Mouse (Mus musculus) embryonic stem cell, embryonic (primary cell): ENCODE measurements around the gene Cnnm2.

ENCODE experiments used
- CTCF ChIA-PET, 4 experiments: fragments of 300-600 bp in 2 of 4; fragments of 350-600 bp in 2 of 4; sonication (Branson Sonifier 250); formaldehyde crosslinking; loops; one replicate each; lab custom pipeline; 2022; ENCODE audit warnings: inconsistent platforms in 2 of 4; lab: Charles Lee
- POLR2A ChIA-PET, 4 experiments: fragments of 300-600 bp in 2 of 4; fragments of 350-600 bp in 2 of 4; sonication (Branson Sonifier 250); formaldehyde crosslinking; loops; one replicate each; lab custom pipeline; 2022; ENCODE audit warnings: antibody characterized with exemption in 4 of 4, inconsistent platforms in 1 of 4; lab: Charles Lee

Cnnm2 gene

DNA sequence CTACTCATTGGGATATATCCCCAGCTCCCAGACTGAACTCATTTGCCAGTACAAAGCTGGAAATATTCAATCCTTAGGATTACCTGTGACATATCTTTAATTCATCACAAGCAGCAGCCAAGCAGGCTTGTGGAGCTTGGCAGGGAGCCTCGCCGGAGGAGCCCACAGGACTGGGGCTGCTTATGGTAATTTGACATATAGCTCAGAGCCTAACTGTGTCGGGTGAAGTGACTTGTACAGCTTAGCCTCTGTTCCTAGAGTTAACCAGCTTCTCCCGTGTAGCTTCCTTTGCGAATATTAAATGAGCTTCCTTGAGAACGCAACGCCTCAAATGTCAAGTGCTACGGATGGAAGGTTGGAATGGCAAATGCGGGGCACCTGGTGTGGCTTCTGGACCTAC, 16.7 kb upstream of the Cnnm2 start:
- CTCF ChIA-PET = interaction anchor here in 2 of 4 experiments (0.6 to 1.1 kb wide), 4 partner anchors 46 to 305 kb away, joined by 3 to 8 read pairs (median 4); no protein-coding TSS in a partner anchor
- POLR2A ChIA-PET = interaction anchor here in 2 of 4 experiments (0.6 to 1.3 kb wide), 2 partner anchors 38 to 182 kb away, joined by 3 read pairs; partner anchors contain the start of gene As3mt (in 1 of the 2)

GRCm38 (mm10) chr19:46747799-46748198, 13.6 kb upstream of the Cnnm2 start:
- CTCF ChIA-PET = interaction anchor here in 1 of 4 experiments (0.8 kb wide), 1 partner anchor 54 kb away, joined by 3 read pairs; no protein-coding TSS in a partner anchor

GRCm38 (mm10) chr19:46752235-46752634, 9.2 kb upstream of the Cnnm2 start:
- POLR2A ChIA-PET = interaction anchor here in 1 of 4 experiments (1.3 kb wide), 1 partner anchor 9 kb away, joined by 4 read pairs; the partner anchor contains the start of gene Cnnm2
- CTCF ChIA-PET = interaction anchor here (0.6 to 1.8 kb wide), 6 partner anchors 11 to 164 kb away, joined by 3 to 6 read pairs (median 3); no protein-coding TSS in a partner anchor

More at GRCm38 (mm10) chr19:46747799-46748198, 13.6 kb upstream of the Cnnm2 start:
- POLR2A ChIA-PET = interaction anchor here in 2 of 4 experiments (0.6 to 1.3 kb wide), 2 partner anchors 12 to 90 kb away, joined by 3 to 4 read pairs; no protein-coding TSS in a partner anchor

DNA sequence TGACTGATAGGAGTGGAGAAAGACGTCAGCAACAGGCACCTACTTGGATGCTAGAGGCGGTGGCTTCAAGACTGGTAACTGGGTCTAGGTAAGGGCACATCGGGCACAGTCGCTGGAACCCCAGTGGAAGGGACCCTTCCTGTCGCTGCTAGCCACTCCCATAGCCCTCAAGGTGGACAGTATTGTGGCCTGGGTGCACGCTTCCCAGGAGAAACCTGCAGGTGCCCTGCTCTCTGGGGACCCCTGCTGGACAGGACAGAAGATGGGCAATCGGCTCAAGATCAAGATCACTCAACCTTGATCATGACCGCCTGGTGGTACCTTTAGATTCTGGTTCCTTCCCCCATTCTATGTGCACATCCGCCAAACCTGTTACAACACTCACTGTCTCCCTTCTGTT, 6.3 kb upstream of the Cnnm2 start:
- ChIA-PET POLR2A (interaction anchor here in 3 of 4 experiments (0.6 to 1.2 kb wide), 7 partner anchors 9 to 1919 kb away, joined by 3 to 5 read pairs (median 3); no protein-coding TSS in a partner anchor), CTCF (interaction anchor here (0.6 to 1.0 kb wide), 6 partner anchors 63 to 167 kb away, joined by 3 to 9 read pairs (median 3); no protein-coding TSS in a partner anchor)

DNA sequence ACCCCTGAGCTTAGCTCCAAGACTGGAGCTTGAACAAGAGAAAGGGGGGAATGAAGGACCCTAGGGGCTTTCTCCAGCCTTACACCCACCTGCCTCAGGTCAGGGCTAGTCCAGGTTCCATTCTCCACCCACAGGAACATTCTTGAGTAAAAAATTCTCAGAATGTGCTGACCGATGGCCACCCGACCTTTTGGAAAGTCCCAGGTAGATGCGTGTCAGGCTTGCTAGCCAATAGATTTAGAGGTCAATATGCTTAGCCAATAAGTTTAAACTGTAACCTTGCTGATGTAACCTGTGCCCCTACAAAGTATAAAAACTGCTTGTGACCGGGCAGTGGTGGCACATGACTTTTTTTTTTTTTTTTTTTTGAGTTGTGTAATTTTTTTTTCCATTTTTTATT, 5.2 kb upstream of the Cnnm2 start:
- POLR2A ChIA-PET = interaction anchor here in 1 of 4 experiments (0.5 to 0.9 kb wide), 2 partner anchors 19 to 192 kb away, joined by 3 read pairs; no protein-coding TSS in a partner anchor

DNA sequence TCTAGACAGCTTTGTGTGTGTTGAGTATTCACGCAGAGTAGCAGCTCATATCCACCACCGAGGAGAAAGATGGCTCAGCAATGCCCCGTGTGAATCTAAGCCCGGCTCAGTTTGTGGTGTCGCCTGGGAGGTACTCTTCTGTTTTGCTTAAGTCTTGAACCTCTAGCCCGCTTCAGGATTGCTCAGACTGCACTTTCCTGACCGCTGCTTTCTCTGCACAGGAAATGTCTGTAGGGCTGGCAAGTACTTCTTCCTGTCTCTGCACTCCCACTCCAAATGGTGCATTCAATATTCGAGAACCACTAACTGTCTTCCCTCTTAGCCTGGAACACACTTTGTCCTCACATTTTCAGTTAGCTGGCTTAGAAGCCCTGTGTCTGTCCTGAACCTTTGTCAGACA, 2.3 kb upstream of the Cnnm2 start:
- ChIA-PET POLR2A (interaction anchor here (0.6 to 3.7 kb wide), 11 partner anchors 11 to 366 kb away, joined by 3 to 42 read pairs (median 3); no protein-coding TSS in a partner anchor), CTCF (interaction anchor here (0.6 to 4.9 kb wide), 10 partner anchors 77 to 1002 kb away, joined by 3 to 72 read pairs (median 10); no protein-coding TSS in a partner anchor)

More for the DNA sequence above, 5.2 kb upstream of the Cnnm2 start:
- CTCF ChIA-PET = interaction anchor here in 2 of 4 experiments (0.7 to 0.9 kb wide), 3 partner anchors 11 to 114 kb away, joined by 3 read pairs; no protein-coding TSS in a partner anchor

- ChIA-PET POLR2A (interaction anchor here (0.6 to 4.0 kb wide), 42 partner anchors 8 to 520 kb away, joined by 3 to 42 read pairs (median 5); partner anchors contain the start of genes Taf5 (in 2 of the 4) and Sufu (in 1 of the 4)), CTCF (interaction anchor here (0.5 to 4.9 kb wide), 37 partner anchors 9 to 573 kb away, joined by 3 to 72 read pairs (median 4); partner anchors contain the start of gene Neurl1a (in 1 of the 4))
These were observed 1.5 kb upstream of the Cnnm2 start for GRCm38 (mm10) chr19:46759909-46760308.

DNA sequence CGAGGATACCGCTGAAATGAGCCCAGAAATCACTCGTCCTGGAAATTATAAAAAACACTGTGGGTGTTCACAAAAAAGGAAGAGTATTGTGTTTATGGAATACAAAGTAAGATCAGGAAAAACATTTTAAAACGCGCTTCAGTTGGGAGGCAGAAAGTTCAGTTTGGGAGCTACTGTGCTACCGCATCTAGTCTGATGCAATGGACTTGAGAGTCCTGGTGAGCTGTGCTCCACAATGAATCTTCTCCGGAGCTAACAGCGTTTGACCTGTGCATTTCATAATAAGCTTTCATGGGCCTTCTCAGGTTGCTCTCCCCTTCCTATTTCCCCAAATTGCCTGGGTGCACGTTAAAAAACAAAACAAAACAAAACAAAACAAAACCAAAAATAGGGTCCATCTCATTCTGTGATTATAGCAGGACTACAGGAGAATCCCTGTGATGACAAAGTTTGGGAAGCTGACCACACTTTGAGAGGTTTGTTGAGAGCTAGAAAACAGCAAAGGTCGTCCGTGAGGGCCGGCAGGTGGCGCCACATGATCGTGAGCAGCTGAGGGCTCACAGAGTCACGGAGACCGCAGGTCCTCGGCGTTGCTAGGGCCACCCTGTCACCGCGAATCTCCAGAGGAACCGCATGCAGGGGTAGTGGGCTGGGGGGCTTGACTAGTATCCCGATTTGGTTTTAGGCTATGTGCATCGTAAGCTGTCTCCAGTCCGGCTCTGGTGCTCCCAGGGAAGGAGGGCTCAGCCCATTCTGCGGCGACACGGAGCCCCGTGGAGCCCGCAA, 828 bp upstream of the Cnnm2 start:
- ChIA-PET CTCF (interaction anchor here (0.5 to 4.9 kb wide), 68 partner anchors 9 to 737 kb away, joined by 3 to 72 read pairs (median 4); partner anchors contain the start of genes Neurl1a (in 1 of the 4), Sufu (in 1 of the 4) and Wbp1l (in 1 of the 4)), POLR2A (interaction anchor here (0.6 to 4.0 kb wide), 80 partner anchors 9 to 519 kb away, joined by 3 to 42 read pairs (median 4); partner anchors contain the start of genes Taf5 (in 3 of the 4), Ina (in 2 of the 4), Nt5c2 (in 2 of the 4) and Cyp17a1 (in 1 of the 4))

DNA sequence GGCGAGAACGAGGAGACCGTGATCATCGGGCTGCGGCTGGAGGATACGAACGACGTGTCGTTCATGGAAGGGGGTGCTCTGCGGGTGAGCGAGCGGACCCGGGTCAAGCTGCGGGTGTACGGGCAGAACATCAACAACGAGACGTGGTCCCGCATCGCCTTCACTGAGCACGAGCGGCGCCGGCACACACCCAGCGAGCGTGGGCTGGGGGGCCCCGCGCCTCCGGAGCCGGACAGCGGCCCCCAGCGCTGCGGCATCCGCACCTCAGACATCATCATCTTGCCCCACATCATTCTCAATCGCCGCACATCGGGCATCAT, 535 bp downstream of the Cnnm2 start:
- CTCF ChIA-PET = interaction anchor here in 3 of 4 experiments (1.0 to 4.9 kb wide), 7 partner anchors 87 to 281 kb away, joined by 3 to 72 read pairs (median 26); no protein-coding TSS in a partner anchor
- POLR2A ChIA-PET = interaction anchor here in 3 of 4 experiments (0.5 to 4.0 kb wide), 45 partner anchors 10 to 464 kb away, joined by 3 to 42 read pairs (median 4); partner anchors contain the start of genes Taf5 (in 2 of the 3), Ina (in 1 of the 3), Nt5c2 (in 1 of the 3) and Sfxn2 (in 1 of the 3)

- ChIA-PET CTCF (interaction anchor here in 3 of 4 experiments (0.5 to 4.1 kb wide), 3 partner anchors 16 to 115 kb away, joined by 3 to 26 read pairs (median 11); no protein-coding TSS in a partner anchor), POLR2A (interaction anchor here in 3 of 4 experiments (0.6 to 4.0 kb wide), 34 partner anchors 9 to 465 kb away, joined by 3 to 42 read pairs (median 4); partner anchors contain the start of genes Taf5 (in 2 of the 3) and Wbp1l (in 1 of the 3))
These were observed 1.0 kb downstream of the Cnnm2 start for GRCm38 (mm10) chr19:46762291-46762991.

DNA sequence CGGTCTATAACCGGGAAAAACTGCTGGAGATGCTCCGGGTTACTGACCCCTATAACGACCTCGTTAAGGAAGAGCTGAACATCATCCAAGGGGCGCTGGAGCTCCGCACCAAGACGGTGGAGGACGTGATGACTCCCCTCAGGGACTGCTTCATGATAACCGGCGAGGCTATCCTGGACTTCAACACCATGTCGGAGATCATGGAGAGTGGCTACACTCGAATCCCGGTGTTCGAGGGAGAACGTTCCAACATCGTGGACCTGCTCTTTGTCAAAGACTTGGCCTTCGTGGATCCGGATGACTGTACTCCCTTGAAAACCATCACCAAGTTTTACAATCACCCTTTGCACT, 1.6 kb downstream of the Cnnm2 start:
- ChIA-PET CTCF (interaction anchor here in 2 of 4 experiments (0.5 to 0.6 kb wide), 2 partner anchors 17 to 224 kb away, joined by 3 to 4 read pairs; no protein-coding TSS in a partner anchor), POLR2A (interaction anchor here in 2 of 4 experiments (0.5 to 4.0 kb wide), 11 partner anchors 9 to 263 kb away, joined by 3 to 35 read pairs (median 6); no protein-coding TSS in a partner anchor)

- CTCF ChIA-PET = interaction anchor here in 1 of 4 experiments (0.6 kb wide), 1 partner anchor 223 kb away, joined by 4 read pairs; no protein-coding TSS in a partner anchor
- POLR2A ChIA-PET = interaction anchor here in 2 of 4 experiments (0.5 to 4.0 kb wide), 9 partner anchors 9 to 263 kb away, joined by 3 to 35 read pairs (median 4); no protein-coding TSS in a partner anchor
These were observed 2.0 kb downstream of the Cnnm2 start for GRCm38 (mm10) chr19:46763356-46763755.

DNA sequence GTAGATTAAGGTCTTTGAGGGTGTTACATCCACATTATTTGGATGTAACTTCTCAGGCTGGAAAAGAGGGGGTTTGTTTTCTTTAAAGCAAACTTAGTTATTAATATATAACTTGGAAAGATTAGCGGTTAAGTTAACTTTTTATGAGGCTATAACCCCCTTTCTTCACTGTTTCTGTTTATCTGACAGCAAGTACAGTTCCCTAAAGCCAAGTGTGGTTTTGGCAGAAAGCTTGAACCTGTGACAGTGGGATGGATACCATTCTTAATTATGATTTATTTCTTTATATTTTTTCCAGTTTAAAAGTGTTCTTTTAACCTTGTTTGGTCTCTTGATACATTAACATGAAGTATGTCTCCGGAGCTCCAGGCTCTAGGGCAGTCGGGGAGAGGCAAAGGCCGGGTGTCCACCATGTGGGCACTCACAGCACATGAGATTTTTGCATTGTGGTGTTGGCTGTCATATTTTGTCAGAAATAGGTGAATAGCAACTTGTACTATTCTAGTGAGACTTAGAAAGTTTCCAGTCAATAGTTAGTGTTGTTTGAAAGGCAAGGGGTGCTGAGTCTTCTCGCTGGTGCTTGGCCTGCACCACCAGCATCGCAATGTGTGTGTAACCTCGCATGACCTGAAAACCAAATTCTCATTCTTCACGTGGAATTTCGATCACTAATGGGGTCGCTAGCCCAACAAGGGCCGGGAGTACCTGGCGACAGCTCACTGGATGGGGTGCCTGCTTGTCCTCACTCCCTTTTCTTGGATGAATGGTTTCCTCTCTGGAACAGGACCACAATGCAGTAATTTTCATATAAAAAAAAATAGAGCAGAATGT, 2.8 kb downstream of the Cnnm2 start:
- ChIA-PET CTCF (interaction anchor here in 1 of 4 experiments (0.6 to 1.4 kb wide), 3 partner anchors 105 to 253 kb away, joined by 3 to 4 read pairs (median 3); no protein-coding TSS in a partner anchor), POLR2A (interaction anchor here in 3 of 4 experiments (0.5 to 1.0 kb wide), 7 partner anchors 9 to 246 kb away, joined by 3 to 4 read pairs (median 3); no protein-coding TSS in a partner anchor)

DNA sequence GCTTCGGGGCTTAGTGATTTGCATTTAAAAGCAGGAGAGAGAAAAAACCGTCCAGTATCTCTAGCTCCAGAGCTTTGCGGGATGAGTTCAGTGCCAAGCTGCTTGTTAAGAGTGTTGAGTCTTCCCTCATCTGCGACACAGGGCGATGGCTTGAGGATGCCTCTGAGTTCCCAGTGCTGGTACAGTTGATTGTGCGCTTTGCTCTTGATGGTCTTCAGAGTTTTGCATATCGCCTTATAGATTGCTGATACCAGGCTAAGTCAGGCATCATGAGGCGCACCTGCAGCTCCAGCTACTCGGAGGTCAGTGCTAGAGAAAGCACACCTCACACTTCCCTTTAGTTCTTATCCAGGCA, 3.3 kb downstream of the Cnnm2 start:
- ChIA-PET CTCF (interaction anchor here in 1 of 4 experiments (0.6 to 1.4 kb wide), 3 partner anchors 104 to 252 kb away, joined by 3 to 4 read pairs (median 3); no protein-coding TSS in a partner anchor), POLR2A (interaction anchor here in 3 of 4 experiments (0.6 to 1.0 kb wide), 6 partner anchors 10 to 246 kb away, joined by 3 to 4 read pairs (median 3); no protein-coding TSS in a partner anchor)

DNA sequence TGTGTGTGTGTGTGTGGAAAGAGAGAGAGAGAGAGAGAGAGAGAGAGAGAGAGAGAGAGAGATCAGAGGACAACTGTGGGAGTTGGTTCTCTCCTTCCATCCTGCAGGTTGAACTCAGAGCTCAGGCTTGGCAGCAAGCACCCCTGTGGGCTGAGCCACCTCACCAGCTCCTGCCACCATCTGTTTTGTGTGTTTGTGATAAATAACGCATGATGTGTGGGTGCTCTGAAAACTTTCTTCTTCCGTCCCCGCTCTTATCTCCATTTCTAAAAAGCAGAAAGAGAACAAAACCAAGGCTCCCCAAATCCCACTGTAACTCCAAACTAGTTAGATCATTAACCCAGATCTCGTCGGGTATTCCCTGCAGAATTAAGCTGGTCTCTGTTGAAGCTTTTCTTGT, 4.7 kb downstream of the Cnnm2 start:
- ChIA-PET CTCF (interaction anchor here in 3 of 4 experiments (0.6 to 1.2 kb wide), 5 partner anchors 78 to 399 kb away, joined by 4 to 8 read pairs (median 4); no protein-coding TSS in a partner anchor), POLR2A (interaction anchor here (0.6 to 1.5 kb wide), 10 partner anchors 9 to 1053 kb away, joined by 3 to 7 read pairs (median 4); no protein-coding TSS in a partner anchor)
